Mouse (Mus musculus) bone marrow, adult 2 months (tissue): ENCODE data around the gene Srpk1.

Source experiments
- CTCF ChIP-seq: fragments of 200-500 bp; IDR thresholded peaks from 2 replicates; pipeline ENCODE4 v1.5.1; 2011; ENCODE audit warnings: low read length, control low read depth; ENCODE audit not compliant: control insufficient read depth, insufficient read depth
- POLR2A ChIP-seq: fragments of 200-500 bp; IDR thresholded peaks from 2 replicates; pipeline ENCODE4 v1.6.1; 2011; ENCODE audit warnings: low read depth, mild to moderate bottlenecking, control low read depth, low read length, borderline replicate concordance; ENCODE audit not compliant: control insufficient read depth

DNA sequence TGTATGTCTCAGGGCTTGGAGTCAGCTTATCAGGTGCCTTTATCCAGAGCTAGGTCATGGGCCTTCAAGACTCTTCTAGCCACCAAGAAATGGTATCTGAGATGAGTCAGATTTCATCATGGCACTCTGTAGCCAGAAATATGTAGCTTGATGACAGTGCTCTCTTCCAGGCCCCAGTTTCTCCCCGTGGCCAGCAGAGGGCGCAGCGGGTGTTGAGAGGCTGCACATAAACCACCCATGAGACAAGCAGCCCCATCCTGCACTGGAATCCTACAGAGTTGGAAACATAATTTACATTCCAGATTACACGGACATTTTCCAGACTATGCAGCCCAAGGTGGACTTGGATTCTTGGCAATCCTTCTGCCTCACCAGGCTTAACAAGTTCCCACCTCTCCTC lies 29.5 kb downstream of the Srpk1 start:
- TF ChIP-seq POLR2A, result no peak
- TF ChIP-seq CTCF, result peak; percentile 90
